Mouse (Mus musculus) naive thymus-derived CD4-positive, alpha-beta T cell, adult 2 months (primary cell): ENCODE results near the gene Cel.
"Not testable (repeated sequence)": the region's sequence is repeated elsewhere in the genome, so short reads cannot be mapped to it uniquely, and the experiment has no call there.

Experiments used
- DNase-seq: peaks from one replicate; pipeline ENCODE4 v3.0.0-alpha.2; 2011; ENCODE audit warnings: low read depth

Gene Cel

DNA sequence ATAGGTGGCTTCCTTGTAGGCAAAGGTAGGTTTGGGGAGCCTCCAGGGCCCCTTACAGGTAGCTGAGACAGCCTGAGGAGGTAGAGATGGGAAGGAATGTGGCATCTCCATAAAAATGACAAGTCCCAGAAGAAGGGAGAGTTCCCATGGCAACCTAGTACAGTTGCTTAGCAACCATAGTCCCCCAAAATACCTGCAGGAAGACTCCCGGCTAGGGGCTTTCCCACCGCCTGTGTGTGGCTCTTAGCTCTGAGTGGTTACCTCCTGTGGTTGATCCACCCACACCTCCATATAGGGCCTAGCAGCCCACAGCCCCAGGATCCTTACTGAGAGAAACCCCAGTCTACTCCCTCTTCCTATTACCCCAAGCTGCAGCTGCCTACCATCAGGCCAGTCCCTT is 45.0 kb downstream of the Cel start:
- DNase-seq, result peak; percentile 80

DNA sequence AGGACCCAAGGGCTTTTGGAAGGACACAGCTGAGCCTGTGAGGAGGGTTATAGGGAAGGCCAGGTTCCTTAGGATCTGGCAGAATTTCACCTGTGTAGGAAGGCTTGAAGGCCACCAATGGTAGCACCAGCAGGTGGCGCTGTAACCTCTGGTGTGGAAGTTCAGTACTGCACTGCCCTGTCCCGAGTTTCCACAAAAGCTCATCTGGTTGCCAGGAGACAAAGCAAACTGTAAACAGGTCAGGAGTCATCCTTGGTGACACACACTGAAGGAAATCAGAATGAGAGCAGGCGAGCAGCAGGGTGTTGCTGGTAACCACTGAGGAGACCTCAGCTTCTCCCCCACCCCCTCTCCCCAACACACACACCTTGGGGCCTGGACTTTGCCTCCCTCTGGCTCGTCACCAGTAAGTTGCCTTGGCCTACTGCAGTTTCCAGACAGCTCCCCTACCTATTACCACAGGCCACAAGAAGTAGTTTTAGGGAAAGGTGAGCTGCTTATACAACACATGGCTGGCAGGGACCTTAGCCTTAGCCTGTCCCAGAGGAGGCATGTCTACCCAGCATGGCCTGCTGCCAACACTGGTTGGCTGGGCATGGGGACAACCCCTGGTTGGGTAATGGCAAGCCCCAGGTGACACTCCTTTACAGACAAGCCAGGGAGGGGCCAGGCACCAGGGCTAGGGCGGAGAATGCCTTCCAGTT is 45.8 kb downstream of the Cel start:
- peak; percentile 94 for DNase-seq

DNA sequence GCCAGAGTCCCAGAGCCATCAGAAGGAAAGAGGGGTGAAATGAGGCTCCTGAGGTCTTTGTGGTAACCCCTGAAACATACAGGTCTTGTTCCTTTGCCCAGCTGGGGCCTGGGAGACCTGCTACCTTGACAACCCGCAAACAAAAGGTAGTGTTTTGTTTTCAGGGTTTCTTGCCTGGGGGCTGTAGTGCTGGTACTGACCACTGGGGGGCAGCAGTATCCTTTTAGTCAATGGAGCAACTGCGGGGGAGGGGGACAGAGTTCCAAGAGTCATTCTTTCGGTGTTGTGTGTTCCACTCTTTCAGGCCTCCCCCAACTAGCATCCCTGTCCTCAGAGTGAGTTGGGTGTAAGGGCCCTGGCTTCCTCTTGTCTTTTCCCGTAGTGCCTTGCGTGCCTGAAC is 48.7 kb downstream of the Cel start:
- DNase-seq, result peak; percentile 96

DNA sequence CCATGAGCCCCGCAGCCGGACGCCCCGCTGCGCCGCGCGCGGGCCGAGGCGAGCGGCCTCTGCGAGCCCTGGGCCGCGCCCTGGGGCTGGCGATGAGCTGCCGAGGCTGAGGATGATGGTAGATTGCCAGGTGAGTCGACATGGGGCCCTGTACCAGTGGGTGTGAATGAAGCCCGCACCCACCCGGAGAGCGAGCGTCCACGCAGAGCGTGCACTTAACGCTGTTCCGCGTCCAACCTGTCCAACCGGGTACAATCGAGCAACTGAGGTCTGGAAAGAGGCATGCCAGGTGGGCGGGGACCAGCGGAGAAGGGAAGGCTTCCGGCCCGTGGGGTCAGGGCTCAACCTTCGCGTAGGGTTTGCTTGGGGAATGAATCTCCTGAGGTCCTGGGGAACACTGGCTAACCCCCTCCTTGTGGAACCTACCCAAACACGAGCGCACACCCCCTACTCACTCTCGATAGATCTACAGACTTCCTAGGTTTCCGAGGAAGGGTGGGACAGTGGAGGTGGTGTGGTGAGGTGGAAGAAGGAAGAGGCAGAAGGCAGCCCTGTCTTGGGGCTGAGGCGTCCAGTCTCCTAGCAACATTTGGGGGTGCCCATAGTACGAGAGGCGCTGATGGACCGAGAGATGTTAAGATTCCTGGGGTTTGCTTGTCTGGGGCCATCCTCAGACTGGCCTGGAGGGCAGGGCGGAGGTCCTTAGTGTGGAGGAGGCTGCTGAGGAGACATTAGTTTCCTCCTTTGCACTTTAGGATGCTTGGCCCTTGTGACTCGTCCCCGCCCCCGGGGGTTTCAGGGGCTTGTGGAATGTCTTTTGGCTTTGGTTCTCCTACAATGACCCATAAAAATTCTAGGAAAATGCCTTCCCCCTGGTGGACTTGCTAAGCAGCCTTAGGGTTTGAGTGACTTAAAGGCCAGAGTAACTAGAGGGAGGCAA is 49.5 kb downstream of the Cel start:
- DNase-seq, result peak; percentile 70

DNA sequence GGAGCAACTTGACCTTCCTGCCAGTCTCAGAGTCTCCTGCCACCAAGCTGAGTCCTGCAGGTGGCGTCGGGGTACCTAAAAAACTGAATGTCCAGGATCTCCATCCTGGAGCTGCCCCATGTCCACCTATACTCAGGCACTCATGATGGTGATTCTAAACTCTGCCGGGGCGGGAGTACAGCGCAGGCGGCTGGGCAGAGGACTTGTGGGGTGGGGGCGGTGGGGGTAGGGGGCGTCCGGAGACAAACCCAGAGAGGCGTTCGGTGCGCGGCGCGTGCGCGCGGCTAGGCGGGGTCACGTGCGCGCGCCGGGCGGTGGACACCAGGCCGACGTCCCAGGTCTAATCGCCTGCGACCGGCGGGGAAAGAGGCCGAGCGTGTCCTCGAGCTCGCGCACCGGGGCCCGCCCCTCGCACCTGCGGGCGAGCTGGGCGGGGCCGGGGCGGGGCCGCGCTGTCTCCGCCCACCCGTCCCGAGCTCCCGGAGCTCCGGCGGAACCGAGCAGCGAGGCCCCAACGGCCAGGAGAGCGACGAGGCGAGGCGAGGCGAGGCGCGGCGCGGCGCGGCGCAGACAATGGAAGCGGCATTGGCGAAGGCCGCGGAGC is 50.3 kb downstream of the Cel start, which contains the start of gene Ralgds:
Gene Ralgds (plus strand): TSS at position 328 of the 604 bp plus-strand sequence.
- peak; percentile 76 for DNase-seq

DNA sequence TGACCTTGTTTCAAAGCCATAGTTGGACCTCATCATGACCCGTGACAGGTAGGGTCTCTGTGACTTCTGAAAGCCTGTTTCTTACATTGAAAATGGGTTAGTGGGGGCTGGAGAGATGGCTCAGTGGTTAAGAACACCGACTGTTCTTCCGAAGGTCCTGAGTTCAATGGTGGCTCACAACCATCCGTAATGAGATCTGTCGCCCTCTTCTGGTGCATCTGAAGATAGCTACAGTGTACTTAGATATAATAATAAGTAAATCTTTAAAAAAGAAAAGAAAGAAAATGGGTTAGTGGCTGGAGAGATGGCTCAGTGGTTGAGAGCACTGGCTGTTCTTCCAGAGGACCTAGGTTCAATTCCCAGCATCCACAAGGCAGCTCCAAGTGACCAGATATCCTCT is 51.6 kb downstream of the Cel start:
- not testable (repeated sequence) for DNase-seq

DNA sequence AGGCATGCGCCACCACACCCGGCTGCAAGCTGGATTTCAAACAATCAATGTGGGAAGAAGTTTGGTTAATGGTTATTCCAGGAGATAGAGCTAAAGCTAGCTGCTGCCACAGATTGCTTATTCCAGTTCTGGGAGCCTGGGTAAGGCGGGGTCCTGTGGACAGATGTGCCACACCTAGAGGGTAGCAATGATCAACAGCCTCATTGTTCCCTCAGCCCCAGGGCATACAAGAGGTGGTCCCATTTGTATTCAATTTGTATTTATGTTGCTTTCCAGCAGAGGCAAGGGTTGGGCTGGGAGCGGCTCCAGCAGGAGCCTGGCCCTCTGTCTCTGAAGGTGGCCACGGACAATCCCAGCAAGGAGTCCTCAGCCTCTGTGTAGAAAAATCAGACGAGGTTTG is 56.9 kb downstream of the Cel start:
- DNase-seq, result no peak

DNA sequence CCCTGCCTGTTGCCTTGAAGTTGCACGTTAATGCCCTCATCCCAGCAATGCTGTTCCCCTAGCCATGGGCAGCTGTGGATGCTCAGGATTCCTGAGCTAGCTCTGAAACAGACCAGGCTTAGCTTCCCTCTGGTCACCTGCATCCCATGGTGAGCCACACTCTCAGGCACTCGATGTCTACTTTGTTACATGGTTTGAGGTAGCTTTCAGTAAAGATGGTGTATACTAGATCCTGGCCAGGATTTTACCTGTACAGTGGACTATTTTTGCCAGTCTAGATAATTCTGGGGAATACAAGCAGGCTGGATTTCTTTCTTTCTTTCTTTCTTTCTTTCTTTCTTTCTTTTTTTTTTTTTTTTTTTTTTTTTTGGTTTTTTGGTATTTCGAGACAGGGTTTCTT is 57.4 kb downstream of the Cel start, which contains the start of gene Gm10134:
Gene Gm10134 (plus strand): TSS at position 301 of the 400 bp plus-strand sequence.
- DNase-seq, result no peak
